Mouse (Mus musculus) G1E (cell line): ENCODE results near the gene Gapvd1.

Experiments used
- CTCF ChIP-seq: IDR thresholded peaks from 2 replicates; pipeline ENCODE4 v1.5.1; 2012; ENCODE audit warnings: low read depth, low read length, inconsistent platforms, mixed read lengths
- GATA1 ChIP-seq: IDR thresholded peaks from 2 replicates; pipeline ENCODE4 v1.6.1; 2012; ENCODE audit warnings: borderline replicate concordance, low read length, inconsistent platforms, mixed read lengths
- GATA2 ChIP-seq: IDR thresholded peaks from 2 replicates; pipeline ENCODE4 v1.6.1; 2012; ENCODE audit warnings: low read depth, low read length, inconsistent platforms, borderline replicate concordance
- POLR2AphosphoS5 ChIP-seq: IDR thresholded peaks from 2 replicates; pipeline ENCODE4 v1.6.1; 2012; ENCODE audit warnings: low read depth, low read length, inconsistent platforms; ENCODE audit not compliant: insufficient replicate concordance

DNA sequence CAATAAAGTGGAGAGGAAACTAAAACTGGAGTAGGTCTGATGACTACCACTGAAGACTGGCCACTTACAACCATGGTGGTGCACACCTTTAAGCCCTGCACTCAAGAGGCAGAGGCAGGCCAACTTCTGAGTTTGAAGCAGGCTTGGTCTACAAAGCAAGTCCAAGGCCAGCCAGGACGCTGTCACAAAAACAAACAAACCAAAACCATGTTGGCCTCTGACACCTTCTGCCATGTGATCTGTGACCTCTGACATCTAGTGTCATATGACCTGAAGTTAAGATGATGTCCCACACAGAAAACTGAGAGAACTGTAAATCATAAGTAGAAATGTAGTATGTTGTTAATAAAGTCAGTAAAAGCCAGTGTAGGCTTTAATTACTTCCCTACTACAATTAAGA is 17.1 kb downstream of the Gapvd1 start:
- TF ChIP-seq CTCF (no peak), GATA1 (no peak), POLR2AphosphoS5 (no peak), GATA2 (no peak)
